Mouse (Mus musculus) lung, postnatal 0 days (tissue): ENCODE data around the gene St8sia1.

ENCODE experiments used
- CTCF ChIP-seq: IDR thresholded peaks from 2 replicates; pipeline ENCODE4 v1.5.1; 2016; ENCODE audit warnings: antibody characterized with exemption, mild to moderate bottlenecking
- EP300 ChIP-seq: IDR thresholded peaks from 2 replicates; pipeline ENCODE4 v1.6.1; 2016; ENCODE audit warnings: antibody characterized with exemption, mild to moderate bottlenecking, control low read depth

DNA sequence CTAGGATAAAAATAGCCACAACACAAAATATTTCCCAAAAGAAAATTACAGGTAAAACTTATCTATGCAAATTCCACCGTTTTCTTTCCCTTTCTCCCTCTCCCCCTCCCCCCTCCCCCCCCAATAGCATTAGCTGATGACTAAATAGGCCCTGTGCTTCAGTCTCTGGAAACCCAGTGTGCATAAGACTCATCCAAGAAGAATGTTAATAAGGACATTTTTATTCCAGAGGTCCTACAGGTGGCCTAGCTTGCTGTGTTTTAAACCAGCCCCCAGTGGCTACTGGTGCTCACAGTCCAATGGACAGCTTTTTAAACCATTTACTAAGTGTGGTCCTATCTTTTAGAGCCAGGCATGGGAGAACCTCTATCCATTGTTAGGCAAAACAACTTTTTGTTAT, 166.3 kb downstream of the St8sia1 start:
- TF ChIP-seq EP300 (no peak), CTCF (no peak)
